Mouse (Mus musculus) spleen, adult 2 months (tissue): ENCODE data around the gene Gp9. TPM values are rescaled to one million over a fixed set of nuclear protein-coding genes. Genes with fewer than 3 reads are reported as not detected.

Experiments used
- DNase-seq, 2 experiments: peaks; one replicate each; pipeline versions ENCODE4 v3.0.0 to v3.0.0-alpha.2; 2012 to 2021; ENCODE audit warnings: low spot score in 2 of 2, low read depth in 1 of 2
- H3K27ac ChIP-seq: fragments of 200-500 bp; 2 replicates; pipeline ENCODE4 v1.5.1; 2012; ENCODE audit warnings: low read length, inconsistent platforms; ENCODE audit not compliant: insufficient read depth
- H3K27me3 ChIP-seq: fragments of 200-500 bp; 2 replicates; pipeline ENCODE4 v1.6.1; 2012; ENCODE audit warnings: mild to moderate bottlenecking, moderate library complexity, low read length, inconsistent platforms; ENCODE audit not compliant: control insufficient read depth, insufficient read depth
- H3K36me3 ChIP-seq: fragments of 200-500 bp; 2 replicates; pipeline ENCODE4 v1.6.1; 2012; ENCODE audit warnings: mild to moderate bottlenecking, low read length, inconsistent platforms; ENCODE audit not compliant: control insufficient read depth, insufficient read depth
- H3K4me1 ChIP-seq: fragments of 200-500 bp; 2 replicates; pipeline ENCODE4 v1.6.1; 2011; ENCODE audit warnings: inconsistent platforms; ENCODE audit not compliant: control insufficient read depth, insufficient read depth, insufficient read length
- H3K4me3 ChIP-seq: fragments of 200-500 bp; 2 replicates; pipeline ENCODE4 v1.5.1; 2011; ENCODE audit warnings: mild to moderate bottlenecking, inconsistent platforms; ENCODE audit not compliant: insufficient read depth, insufficient read length; ENCODE audit errors: extremely low read depth
- CTCF ChIP-seq: fragments of 200-500 bp; IDR thresholded peaks from 2 replicates; pipeline ENCODE4 v1.5.1; 2011; ENCODE audit warnings: mild to moderate bottlenecking, inconsistent platforms; ENCODE audit not compliant: insufficient read depth, insufficient read length, insufficient replicate concordance; ENCODE audit errors: extremely low read depth
- POLR2A ChIP-seq: fragments of 200-500 bp; IDR thresholded peaks from 2 replicates; pipeline ENCODE4 v1.6.1; 2011; ENCODE audit warnings: low read depth, low read length, inconsistent platforms
- WGBS: fragments of 180-500 bp; shearing (Covaris S2); methylation state at CpG from one replicate; pipeline ENCODE4 v1.1.7; 2018; 5-methylcytosine and 5-hydroxymethylcytosine counted together
- polyA plus RNA-seq: library from polyadenylated mRNA; depleted of rRNA; stranded (reverse); fragments of >200 nt; gene quantifications from 2 replicates; pipeline ENCODE4 v1.2.3, GENCODE M21; 2012

The Gp9 gene
- polyA plus RNA-seq, 1 experiment = 70.5 TPM

DNA sequence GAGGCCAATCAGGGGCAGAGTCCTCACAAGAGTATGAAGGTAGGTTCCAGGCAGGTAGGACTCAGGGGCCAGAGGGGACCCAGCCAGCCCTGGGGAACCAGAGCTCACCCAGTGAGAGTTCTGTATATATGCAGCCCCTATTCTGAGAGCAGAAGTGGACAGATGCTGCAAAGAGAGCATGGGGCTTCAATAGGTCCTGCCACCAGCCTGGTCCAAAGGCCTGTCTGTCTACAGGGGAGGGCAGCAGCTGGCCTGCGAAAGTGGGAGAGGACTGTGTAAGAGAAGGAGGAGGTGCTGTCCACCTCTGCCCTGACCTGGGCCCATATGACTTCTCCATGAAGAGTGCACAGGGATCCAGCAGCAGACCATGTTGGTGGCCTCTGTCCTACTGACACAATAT, 1.2 kb upstream of the Gp9 start:
- Histone ChIP-seq H3K4me1 (no peaks in the 10 kb centered on the region), H3K27me3 (no peaks in the 10 kb centered on the region), H3K4me3 (no peak overlapping the region), H3K27ac (no peak overlapping the region; the same call in 1 of the 2 replicates), H3K36me3 (no peaks in the 10 kb centered on the region)
- 76% methylated on average over 1 of the region's 1 CpGs for WGBS
- TF ChIP-seq POLR2A = no peak
- TF ChIP-seq CTCF = no peak
- no peak for DNase-seq

DNA sequence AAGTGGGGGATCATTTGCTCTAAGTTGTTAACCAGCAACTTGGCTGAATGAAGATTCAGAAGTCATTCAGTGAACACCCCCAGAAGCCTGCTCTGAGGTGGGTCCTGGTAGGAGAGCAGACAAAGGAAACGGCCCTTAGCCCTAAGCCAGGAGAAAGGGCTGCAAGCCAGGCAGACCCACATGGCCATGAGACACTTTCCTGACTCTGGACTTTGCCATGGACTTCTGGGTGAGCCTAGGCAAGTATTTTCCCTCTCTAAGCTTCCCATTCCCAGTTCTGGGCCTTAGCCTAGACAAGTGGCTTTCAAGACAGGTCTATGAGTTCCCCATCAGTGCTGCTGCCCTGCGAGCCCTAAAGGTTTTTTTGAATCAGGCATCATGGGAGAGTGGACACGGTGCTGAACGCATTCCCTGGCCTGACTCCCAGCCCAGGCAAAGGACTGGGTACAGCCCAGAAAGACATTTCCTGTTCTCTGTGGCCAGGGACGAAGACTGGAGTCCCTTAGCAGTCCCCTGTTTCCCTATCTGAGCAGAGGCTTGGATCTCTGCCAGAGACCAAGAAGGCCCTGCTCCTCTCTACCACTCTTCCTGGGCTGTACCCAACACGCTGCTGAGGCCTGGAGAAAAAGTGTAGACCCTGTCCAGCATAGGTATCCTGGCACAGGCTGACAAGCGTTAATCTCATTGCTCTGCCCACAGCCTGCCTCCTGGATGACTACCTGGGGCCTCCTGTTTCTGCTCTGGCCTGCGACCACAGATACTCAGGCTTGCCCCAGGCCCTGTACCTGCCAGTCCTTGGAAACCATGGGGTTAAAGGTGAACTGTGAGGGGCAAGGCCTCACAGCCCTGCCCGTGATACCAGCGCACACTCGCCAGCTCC, 662 bp downstream of the Gp9 start:
- DNase-seq = no peak
- Histone ChIP-seq H3K27me3 (no peaks in the 10 kb centered on the region), H3K4me3 (no peak overlapping the region), H3K4me1 (no peaks in the 10 kb centered on the region), H3K27ac (no peak overlapping the region; the same call in 1 of the 2 replicates), H3K36me3 (no peaks in the 10 kb centered on the region)
- 54% methylated on average over 11 of the region's 11 CpGs for WGBS
- TF ChIP-seq POLR2A (no peak), CTCF (no peak)

DNA sequence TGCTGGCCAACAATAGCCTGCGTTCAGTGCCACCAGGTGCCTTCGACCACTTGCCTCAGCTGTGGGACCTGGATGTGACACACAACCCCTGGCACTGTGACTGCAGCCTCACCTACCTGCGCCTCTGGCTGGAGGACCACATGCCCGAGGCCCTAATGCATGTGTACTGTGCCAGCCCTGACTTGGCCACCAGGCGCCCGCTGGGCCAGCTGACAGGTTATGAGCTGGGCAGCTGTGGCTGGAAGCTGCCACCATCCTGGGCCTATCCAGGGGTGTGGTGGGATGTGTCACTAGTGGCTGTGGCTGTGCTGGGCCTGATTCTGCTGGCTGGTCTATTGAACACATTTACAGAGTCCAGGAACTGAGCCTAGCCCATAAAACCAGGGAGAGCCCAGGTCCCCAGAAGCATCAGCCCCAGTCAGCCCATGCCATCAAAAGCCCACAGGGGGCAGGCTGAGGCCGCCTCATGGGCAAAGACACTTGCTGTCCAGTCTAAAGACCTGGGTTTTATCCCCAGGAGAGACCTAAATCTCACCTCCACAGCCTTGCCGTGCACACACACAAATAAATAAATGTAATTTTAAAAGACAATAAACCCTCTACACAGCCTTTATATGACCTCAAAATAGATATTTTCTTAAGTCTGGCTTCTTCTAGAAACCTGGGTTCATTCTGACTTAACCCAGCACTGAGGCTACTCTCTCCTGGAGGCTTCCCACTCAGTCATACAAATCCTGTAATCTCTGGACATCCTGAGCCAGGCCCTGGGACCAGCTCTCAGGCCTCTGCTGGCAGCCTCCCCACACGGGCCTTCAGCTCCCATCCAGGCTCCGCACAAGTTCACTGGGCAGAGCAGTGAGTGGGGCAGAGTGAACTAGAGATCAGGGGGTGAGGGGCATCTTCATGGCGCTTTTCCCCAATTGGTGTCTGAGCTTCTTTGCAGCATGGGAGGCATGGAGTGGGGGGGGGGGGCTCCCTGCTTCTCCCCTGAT, 1.6 kb downstream of the Gp9 start:
- TF ChIP-seq POLR2A = no peak
- peak; percentile 18; the same call in 1 of the 2 replicates for TF ChIP-seq CTCF
- DNase-seq = peak in 1 of 2 experiments; percentile 19
- Histone ChIP-seq H3K27ac (no peak overlapping the region), H3K27me3 (no peaks in the 10 kb centered on the region), H3K36me3 (no peaks in the 10 kb centered on the region), H3K4me3 (no peak overlapping the region), H3K4me1 (no peaks in the 10 kb centered on the region)
- 87% methylated on average over 11 of the region's 11 CpGs for WGBS

- DNase-seq = no peak
- no peak overlapping the region for H3K4me3 ChIP-seq
- 91% methylated on average over 10 of the region's 10 CpGs for WGBS
- H3K36me3 ChIP-seq = no peaks in the 10 kb centered on the region
- H3K27me3 ChIP-seq = no peaks in the 10 kb centered on the region
- TF ChIP-seq CTCF = no peak
- no peak for TF ChIP-seq POLR2A
- no peaks in the 10 kb centered on the region for H3K4me1 ChIP-seq
- H3K27ac ChIP-seq = no peak overlapping the region
These were observed 2.9 kb downstream of the Gp9 start for GRCm38 (mm10) chr6:87780546-87781301.

GRCm38 (mm10) chr6:87784033-87784432, 6.2 kb downstream of the Gp9 start:
- H3K36me3 ChIP-seq = no peaks in the 10 kb centered on the region
- H3K4me1 ChIP-seq = no peaks in the 10 kb centered on the region
- H3K4me3 ChIP-seq = no peak overlapping the region
- DNase-seq = no peak
- no peaks in the 10 kb centered on the region for H3K27me3 ChIP-seq
- no peak overlapping the region for H3K27ac ChIP-seq
- 82% methylated on average over 8 of the region's 8 CpGs for WGBS
- no peak for TF ChIP-seq CTCF
- TF ChIP-seq POLR2A = no peak

DNA sequence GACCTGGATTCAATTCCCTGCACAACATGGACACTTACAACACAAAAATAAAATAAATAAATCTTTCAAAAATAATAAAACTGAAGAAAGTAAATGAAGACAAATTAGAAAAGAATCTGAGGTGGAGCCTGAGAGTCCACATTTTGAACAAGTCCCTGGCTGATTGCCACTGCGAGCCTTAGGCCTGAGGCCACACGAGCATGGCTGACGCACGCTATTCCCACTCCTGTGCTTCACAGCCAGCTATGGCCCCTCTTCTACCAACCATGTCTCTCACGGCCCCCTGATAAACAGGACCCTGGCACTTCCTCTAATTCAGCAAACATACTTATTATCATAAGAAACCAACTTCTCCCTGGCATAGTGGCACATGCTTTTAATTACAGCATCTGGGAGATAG, 8.7 kb downstream of the Gp9 start:
- Histone ChIP-seq H3K36me3 (peaks cover 4% of the 10 kb centered on the region; the same call in 1 of the 2 replicates), H3K4me1 (peaks cover 14% of the 10 kb centered on the region), H3K27ac (no peak overlapping the region), H3K4me3 (no peak overlapping the region), H3K27me3 (no peaks in the 10 kb centered on the region)
- DNase-seq = no peak
- no peak for TF ChIP-seq CTCF
- no peak for TF ChIP-seq POLR2A
- WGBS = 84% methylated on average over 5 of the region's 5 CpGs
